Mouse (Mus musculus) heart, postnatal 25 days (tissue): Measurements from ENCODE around the gene Fam131c. TPM values are rescaled to one million over a fixed set of nuclear protein-coding genes. Genes with fewer than 3 reads are reported as not detected.
A peak's percentile ranks its signal among the peaks of the same experiment; 100 is the strongest.

Source experiments
- DNase-seq: peaks from one replicate; pipeline ENCODE4 v3.0.0; 2022; ENCODE audit warnings: low spot score
- intact Hi-C: fragments of 180-260 bp; cut with DNase I; formaldehyde crosslinking; loops from one replicate; pipeline ENCODE4 v1.15.1; 2025
- total RNA-seq, 2 experiments: library from RNA; stranded (reverse); gene quantifications; 2 replicates each; pipeline ENCODE4 v1.2.3; 2021

Gene Fam131c
- total RNA-seq, 2 experiments from 2014 or later, result 0.42 to 0.73 TPM

- no peak for DNase-seq
- intact Hi-C loops, result no loop called here
Measured at GRCm38 (mm10) chr4:141400171-141400570, 32.2 kb downstream of the Fam131c start.

- intact Hi-C loops, result loop anchor here (1.0 kb wide), 1 partner anchor 171 kb away; no protein-coding TSS in a partner anchor
- DNase-seq, result peak; percentile 64
Measured at GRCm38 (mm10) chr4:141404518-141405313, 36.7 kb downstream of the Fam131c start.

DNA sequence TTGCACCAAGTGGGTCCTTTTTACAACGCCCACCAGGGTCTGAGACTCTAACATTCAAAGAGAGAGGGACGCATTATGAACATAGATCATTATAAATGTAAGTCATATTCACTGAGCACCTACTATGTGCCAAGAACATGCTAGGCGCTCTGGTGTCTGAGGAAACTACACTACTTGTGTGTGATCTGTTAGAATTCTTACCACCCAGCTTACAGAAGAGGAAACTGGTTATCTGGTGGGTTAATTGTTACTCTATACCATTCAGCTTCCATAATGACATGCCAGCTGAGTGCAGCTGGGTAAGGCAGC, 37.2 kb downstream of the Fam131c start:
- DNase-seq, result no peak
- intact Hi-C loops, result no loop called here

DNA sequence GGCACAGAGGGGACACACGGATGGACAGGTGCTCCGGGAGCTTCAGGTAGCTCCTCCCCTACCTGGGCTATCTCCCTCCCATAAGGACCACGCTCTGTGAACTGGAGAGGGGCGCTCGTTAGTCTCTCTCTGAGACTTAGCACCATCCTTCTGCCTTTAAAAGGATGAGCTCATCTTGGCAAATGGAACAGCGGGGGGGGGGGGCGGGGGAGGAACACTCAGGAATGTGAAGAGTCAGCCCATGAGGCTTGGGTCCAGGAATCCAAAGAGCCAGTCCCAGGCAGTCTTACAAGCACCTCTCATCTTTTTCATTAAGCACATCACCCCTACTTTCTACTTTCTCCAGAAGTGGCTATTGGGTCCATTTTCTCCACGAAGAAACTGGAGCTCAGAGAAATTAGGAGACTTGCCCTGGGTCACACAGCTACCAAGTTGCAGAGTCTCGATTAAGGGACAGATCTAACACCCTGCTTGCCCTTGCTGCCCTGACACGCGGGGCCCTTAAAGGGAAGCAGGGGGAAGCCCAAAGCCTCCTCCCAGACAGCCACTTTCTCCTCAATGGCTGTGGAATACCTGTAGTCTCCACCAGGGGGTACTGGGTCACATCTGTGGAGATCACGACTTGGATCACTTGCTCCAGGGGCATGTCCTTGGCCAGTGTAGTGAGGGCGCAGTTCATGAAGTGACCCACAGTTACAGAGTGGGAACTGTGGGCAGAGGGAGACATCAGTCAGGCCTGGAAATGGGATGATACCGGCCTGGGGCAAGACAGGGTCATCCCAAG, 38.7 kb downstream of the Fam131c start:
- DNase-seq, result no peak
- intact Hi-C loops, result loop anchor here (1.0 to 2.0 kb wide), 2 partner anchors 24 to 154 kb away; no protein-coding TSS in a partner anchor

DNA sequence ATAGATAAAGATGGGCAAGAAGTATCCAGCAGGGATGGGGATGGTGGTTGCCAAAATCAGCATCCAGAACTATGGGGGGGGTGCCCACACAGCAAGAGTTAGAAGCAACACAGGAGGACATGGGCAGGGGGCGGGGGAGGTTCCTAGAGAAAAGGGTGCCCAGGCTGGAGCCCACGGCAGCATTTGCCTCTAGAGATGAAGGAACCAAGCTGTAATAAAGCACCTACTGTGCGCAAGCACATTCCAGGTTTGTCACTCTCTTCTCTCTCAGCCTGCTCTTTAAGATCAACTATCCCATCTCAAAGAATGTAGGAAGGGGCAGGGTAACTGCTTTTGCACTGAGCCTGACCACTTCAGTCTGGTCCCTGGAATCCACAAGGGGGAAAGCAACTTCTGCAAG, 40.6 kb downstream of the Fam131c start:
- intact Hi-C loops, result no loop called here
- no peak for DNase-seq

DNA sequence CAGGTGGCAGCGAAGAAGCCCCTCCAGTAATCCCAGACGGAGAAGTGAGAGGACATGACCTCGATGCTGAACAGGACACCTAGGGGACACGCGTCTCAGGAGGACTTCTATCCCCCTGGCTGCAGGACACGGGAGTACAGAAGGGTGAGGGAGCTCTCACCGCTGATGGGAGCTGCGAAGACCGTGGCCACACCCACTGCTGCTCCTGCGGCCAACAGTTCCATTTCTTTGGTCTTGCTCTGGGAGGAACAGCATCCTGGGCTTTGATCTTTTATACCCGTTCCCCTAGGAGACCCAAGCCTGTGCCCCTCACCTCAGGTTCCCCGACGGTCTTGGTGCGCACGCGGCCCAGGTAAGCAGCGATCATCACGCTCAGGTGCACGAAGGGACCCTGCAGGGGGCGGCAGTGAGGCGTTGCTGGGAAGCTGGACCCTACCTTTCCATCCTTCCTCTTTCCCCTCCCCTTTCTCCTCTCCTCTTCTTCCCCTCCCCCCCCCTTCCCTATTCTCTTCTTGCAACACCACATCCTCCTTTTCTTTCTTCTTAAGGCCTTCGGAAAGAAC, 43.5 kb downstream of the Fam131c start:
- no peak for DNase-seq
- intact Hi-C loops, result no loop called here

GRCm38 (mm10) chr4:141415924-141416323, 47.9 kb downstream of the Fam131c start, which contains the start of gene Clcnkb:
TSS of gene Clcnkb (minus strand) at chr4:141416014.
- intact Hi-C loops, result no loop called here
- no peak for DNase-seq

DNA sequence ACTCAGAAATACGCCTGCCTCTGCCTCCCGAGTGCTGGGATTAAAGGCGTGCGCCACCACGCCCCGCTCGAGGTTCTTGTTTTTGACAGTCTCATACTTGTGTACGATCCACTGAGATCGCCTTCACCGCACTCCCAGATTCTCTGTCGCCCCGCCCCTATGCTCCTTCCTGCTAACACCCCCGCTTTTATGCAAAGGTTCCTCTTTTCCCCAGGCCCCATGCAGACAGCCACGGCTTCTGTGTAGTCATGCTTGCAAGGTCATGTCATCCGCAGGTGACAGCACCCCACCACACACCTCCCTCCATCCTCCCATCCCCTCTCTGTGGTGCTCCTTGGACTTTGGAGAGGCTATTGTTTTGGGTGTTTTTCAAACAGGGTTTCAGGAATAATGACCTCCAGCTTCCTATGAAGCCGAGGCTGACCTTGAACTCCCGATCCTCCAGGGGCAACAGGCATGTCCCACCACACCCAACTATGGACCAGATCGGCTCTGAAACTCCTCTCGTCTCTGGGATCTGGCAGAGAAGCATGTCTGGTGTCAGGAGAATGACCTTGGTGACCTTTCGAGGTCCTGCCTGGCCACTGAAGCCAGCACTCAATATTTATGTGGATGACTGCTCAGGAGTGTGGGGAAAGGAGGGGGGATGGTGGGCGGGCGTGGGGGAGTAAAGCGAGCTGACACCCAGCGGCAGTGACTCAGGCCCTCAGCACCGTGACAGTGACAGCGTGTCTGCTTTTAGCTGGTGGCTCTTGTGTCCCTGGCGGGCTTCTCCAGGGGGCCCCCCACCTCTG, 51.6 kb downstream of the Fam131c start:
- intact Hi-C loops, result no loop called here
- DNase-seq, result no peak

- no peak for DNase-seq
- intact Hi-C loops, result no loop called here
Measured at GRCm38 (mm10) chr4:141420192-141420829, 52.3 kb downstream of the Fam131c start, which contains the start of gene Hspb7. TSS of gene Hspb7 (plus strand) at chr4:141420779.

DNA sequence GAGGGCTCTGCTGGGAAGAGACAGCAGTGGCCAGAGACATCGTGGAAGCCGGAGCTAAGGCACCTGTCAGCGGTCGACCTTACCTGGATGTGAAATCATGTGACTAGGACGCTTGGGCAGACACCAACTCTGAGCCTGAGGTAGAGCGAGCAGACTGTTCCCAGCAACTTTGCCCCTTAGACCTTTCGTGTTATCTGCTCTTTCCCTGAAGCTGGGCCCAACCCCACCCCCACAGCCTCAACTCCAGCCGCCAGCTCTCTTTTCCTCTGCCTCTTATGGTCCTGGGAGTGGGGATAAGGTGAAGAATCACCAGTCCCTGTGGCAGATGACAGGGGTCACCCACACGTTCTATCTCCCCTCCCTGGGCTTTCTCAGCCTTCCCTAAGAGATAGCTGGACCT, 52.9 kb downstream of the Fam131c start:
- DNase-seq, result no peak
- intact Hi-C loops, result no loop called here

DNA sequence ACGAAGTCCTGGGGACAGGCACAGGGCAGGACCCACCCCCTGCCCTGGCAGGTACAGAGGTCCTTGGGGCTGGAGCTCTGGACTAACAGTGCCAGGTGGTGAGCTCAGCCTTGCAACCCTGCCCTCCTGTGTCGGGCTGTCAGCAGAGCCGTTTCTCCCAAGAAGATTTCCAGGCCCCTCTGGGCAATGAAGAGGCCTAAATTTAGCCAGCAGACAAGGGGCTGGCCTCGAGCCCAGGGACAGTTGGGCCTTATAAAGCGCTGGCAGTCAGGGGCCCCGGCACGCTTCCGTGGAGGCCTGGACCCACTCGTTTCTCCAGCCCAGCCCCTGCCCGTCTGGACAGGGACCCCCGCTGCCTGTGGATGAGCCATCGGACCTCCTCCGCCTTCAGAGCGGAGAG, 53.4 kb downstream of the Fam131c start:
- DNase-seq, result peak; percentile 76
- intact Hi-C loops, result no loop called here

GRCm38 (mm10) chr4:141422841-141423240, 54.8 kb downstream of the Fam131c start:
- intact Hi-C loops, result no loop called here
- DNase-seq, result no peak

- intact Hi-C loops, result no loop called here
- no peak for DNase-seq
Measured at GRCm38 (mm10) chr4:141423288-141423687, 55.3 kb downstream of the Fam131c start.

- intact Hi-C loops, result no loop called here
- no peak for DNase-seq
Measured at GRCm38 (mm10) chr4:141423691-141424431, 55.8 kb downstream of the Fam131c start.

DNA sequence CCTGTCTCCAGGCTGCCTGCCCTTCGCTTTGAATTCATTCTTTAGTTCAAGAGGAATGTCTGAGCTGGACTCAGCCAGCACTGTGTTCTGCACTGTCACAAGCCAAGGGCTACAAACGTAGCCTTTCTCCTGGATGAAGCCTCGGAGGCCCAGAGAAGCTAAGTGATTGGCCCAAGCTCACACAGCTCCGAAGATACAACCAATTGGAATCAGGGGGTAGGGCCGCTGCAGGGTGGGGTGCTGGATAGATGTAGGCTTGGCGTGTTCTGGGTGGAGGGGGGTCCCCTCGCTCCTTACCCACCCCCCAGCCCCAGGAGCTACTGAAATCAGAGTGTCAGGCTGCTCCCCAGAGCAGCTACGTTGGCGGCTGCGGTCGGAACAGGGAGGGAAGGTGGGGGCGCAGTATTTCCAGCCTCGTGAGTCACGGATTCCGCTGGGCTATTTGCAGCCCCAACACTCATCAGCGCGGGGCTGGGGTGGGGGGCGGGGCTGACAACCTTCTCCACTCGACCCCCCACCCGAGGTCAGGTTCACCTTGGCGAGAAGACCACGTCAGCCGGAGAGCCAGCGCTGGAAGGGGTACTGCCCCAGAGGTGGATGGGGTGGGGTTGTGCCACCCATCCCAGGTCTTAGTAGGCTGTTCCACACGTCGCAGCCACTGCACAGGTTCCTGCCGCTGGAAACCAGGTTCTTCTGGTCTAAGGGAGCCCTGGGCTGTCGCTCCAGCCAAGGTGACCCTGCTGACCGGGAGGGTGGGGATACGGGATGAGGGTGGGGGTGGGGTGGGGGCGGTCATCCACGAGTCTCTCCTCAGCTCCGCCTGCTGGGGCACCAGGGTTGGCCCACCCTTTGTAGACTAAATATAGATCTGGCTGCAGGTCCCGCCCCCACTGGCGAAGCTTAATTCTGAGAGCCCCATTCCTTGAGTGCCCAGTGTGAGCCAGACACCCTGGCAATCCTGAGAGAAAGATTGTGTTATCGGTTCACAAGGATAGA, 57.8 kb downstream of the Fam131c start:
- DNase-seq, result peak; percentile 42
- intact Hi-C loops, result no loop called here

- no peak for DNase-seq
- intact Hi-C loops, result no loop called here
Measured at GRCm38 (mm10) chr4:141426796-141427745, 59.1 kb downstream of the Fam131c start.

GRCm38 (mm10) chr4:141427921-141428320, 59.9 kb downstream of the Fam131c start:
- no peak for DNase-seq
- intact Hi-C loops, result no loop called here
